Mouse (Mus musculus): ENCODE measurements around the gene Aftph. TPM values are rescaled to one million over a fixed set of nuclear protein-coding genes. Genes with fewer than 3 reads are reported as not detected.
A peak's percentile ranks its signal among the peaks of the same experiment; 100 is the strongest.

The Aftph gene
- total RNA-seq, 2 experiments from 2014 or later = 57.7 to 70.8 TPM

DNA sequence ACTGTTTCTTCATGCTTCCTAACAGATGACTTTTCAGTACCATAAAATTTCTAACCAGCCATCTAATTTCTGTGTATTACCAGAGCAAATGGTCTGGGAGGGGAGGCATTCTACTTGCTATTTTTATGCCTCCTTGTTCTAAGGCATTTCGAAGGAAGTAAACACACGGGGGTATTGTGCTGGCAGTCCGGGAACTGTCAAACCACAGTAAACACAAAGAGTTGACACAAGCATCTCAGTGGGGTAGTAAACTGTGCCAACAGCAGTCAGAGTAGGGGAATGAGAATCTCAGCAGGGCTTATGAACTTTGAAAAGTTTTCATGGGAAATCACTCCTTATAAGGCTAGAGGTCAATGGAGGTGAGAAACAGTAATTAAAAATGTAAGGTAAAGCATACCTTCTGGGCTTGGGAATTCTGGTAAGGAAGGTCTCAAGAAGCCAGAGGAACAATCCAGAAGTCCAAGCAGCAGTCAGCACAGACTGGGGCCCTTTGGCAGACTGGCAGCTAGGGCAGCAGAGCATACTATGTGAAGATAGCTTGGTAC lies 7.8 kb downstream of the Aftph start:
- ATAC-seq (replicated peaks; ENCODE audit: low FRiP score, poor library complexity, severe bottlenecking) = no peak

DNA sequence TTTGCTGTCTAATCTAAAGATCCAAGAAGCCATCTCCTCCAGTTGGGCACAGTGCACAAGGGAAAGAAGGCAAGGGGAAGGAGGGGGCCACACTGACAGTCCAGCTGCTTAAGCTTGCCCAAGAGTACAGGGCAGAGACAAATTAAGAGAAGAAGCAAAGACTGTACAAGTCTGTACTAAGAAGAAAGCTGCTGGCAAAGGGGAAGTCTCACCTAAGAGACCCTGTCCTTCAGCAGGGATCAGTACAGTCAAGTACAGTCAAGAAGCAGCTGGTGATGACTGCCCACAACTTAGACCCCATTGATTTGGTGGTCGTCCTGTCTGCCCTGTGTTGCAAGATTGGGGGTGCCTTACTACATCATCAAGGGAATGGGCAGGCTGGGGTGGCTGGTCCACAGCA lies 12.0 kb downstream of the Aftph start:
- ATAC-seq (replicated peaks; ENCODE audit: low FRiP score, poor library complexity, severe bottlenecking) = no peak

GRCm38 (mm10) chr11:20728044-20728443 lies 13.3 kb downstream of the Aftph start:
- ATAC-seq (replicated peaks; ENCODE audit: low FRiP score, poor library complexity, severe bottlenecking) = no peak

- no peak for ATAC-seq (replicated peaks; ENCODE audit: low FRiP score, poor library complexity, severe bottlenecking)
These were observed 17.8 kb downstream of the Aftph start for GRCm38 (mm10) chr11:20723572-20723971.

GRCm38 (mm10) chr11:20712068-20712671 lies 29.2 kb downstream of the Aftph start:
- no peak for ATAC-seq (replicated peaks; ENCODE audit: low FRiP score, poor library complexity, severe bottlenecking)

DNA sequence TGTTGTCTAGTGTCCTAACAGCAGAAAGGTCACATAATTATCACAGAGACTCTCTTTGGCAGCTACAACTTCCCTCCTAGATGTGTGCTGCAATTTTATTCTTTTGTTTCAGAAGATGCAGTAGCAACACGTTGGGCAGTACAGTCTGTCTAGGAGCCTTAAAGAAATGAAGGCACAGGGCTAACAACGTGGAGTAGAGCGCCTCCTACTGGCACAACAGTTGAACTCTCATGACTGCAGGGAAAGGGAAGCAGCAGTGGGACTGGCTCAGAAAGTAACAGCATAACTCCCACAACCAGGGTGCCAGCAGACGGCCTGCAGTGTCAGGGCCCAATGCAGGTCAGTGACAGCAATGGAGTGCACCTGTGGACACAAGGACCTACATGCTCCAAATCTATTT lies 50.4 kb downstream of the Aftph start:
- ATAC-seq (replicated peaks; ENCODE audit: low FRiP score, poor library complexity, severe bottlenecking) = peak; percentile 71; the same call in 1 of the 2 replicates

GRCm38 (mm10) chr11:20681679-20682078 lies 59.7 kb downstream of the Aftph start:
- no peak for ATAC-seq (replicated peaks; ENCODE audit: low FRiP score, poor library complexity, severe bottlenecking)

DNA sequence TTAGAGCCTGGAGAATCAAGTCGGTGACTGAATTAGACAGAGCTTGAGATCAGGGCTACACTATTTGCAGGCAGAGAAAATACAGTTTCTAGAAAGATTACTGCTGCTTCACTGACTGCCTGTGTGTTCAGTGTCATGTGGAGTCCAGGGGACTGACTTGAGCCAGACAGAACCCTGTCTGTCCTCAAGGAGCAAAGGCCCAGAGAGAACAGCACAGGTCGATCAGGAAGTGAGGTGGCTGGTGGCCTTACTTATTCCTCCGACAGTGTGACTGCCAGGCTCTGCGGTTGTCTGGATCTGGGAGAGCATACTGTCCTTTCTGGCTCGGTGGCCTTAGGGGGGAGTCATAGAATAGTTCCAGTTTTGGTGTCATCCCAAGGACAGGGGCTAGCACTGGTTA lies 60.6 kb downstream of the Aftph start:
- ATAC-seq (replicated peaks; ENCODE audit: low FRiP score, poor library complexity, severe bottlenecking) = no peak

DNA sequence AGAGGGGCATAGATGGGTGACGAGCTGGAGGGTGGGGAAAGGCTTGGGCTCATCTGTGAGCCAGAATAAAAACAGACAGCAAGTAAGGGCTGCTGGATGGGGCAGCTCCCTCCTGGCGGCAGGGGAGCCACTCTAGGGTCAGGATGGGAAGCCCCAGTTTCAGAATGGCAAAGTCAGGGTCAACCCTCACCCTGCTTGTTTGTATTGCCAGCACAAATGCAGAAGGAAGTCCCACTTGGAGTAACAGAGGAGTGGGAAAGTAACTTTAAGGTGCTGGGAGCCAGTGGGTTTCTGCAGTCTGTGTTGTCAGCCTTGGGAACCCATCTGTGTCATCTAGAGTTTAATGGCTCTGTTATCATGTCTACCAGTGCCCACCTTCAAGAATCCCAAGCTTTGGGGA lies 62.0 kb downstream of the Aftph start:
- no peak for ATAC-seq (replicated peaks; ENCODE audit: low FRiP score, poor library complexity, severe bottlenecking)

- ATAC-seq (replicated peaks; ENCODE audit: low FRiP score, poor library complexity, severe bottlenecking) = no peak
These were observed 68.9 kb downstream of the Aftph start for GRCm38 (mm10) chr11:20672513-20672912.

DNA sequence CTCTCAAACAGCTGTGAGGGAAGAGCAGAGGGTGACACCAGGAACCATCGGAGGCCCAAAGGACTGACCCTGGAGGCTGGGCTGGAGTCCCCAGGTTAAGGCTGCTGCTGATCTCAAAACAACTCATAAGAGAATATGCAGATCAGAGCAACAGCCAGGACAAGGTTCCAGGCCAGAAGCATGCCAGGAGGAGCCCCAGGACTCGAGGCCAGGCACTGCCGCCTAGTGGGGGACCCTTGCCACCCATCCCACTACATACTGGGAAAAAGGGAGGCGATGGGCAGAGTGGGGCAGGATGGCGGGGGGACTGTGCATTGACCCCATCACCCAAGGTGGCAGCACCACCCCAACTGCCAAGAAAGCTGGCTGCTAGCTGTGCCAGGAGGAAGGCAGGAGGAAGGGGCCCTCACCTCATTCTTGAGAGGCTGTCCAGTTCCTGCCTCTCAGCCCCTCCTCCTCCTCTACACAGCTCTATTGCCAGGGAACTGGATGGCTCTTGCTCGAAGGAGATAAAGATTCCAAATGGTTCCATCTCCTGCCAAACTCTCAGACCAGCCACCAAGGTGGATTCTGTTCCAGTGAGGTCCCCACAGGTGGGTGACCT lies 69.5 kb downstream of the Aftph start:
- ATAC-seq (replicated peaks; ENCODE audit: low FRiP score, poor library complexity, severe bottlenecking) = no peak

- ATAC-seq (replicated peaks; ENCODE audit: low FRiP score, poor library complexity, severe bottlenecking) = no peak
These were observed 76.5 kb downstream of the Aftph start for GRCm38 (mm10) chr11:20664878-20665277.

GRCm38 (mm10) chr11:20663580-20664198 lies 77.7 kb downstream of the Aftph start:
- ATAC-seq (replicated peaks; ENCODE audit: low FRiP score, poor library complexity, severe bottlenecking) = no peak

DNA sequence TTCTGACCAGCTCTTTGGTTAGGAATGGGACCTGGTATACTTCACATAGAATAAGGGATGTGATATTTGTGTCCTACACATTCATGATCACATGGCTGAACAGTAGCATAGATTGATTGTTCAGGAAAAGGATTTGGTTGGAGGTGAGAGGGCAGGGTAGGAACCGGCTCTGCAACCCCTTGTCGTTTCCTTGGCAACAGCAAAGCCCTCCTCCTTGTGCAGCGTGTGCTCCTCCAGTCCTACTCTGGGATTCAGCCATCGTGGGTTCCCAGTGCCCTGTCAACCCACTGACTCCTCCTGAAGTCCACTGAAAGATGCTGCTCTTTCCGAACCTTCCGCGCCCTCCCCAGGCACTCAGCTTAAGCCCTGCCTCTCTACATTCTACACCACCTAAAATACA lies 78.6 kb downstream of the Aftph start:
- ATAC-seq (replicated peaks; ENCODE audit: low FRiP score, poor library complexity, severe bottlenecking) = no peak

DNA sequence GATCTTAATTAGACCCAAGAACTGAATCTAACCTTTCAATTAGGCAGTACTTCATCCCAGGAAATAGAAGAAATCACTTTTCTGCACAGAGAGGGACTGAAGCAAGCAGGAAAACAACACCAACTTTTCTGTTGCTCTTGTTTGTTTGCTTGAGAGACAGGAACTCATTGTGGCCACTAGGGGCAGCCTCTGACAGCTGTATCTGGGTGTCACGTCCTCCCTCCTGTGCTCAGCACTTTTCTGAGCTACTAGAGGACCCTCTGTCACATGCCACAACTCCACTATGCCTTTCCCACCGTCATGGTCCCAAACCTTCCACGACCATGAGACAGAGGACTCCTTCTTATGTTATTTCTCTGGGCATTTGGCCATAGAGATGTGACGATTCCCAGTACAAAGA lies 79.7 kb downstream of the Aftph start:
- ATAC-seq (replicated peaks; ENCODE audit: low FRiP score, poor library complexity, severe bottlenecking) = peak; percentile 73

GRCm38 (mm10) chr11:20660111-20661097 lies 81.0 kb downstream of the Aftph start:
- no peak for ATAC-seq (replicated peaks; ENCODE audit: low FRiP score, poor library complexity, severe bottlenecking)

DNA sequence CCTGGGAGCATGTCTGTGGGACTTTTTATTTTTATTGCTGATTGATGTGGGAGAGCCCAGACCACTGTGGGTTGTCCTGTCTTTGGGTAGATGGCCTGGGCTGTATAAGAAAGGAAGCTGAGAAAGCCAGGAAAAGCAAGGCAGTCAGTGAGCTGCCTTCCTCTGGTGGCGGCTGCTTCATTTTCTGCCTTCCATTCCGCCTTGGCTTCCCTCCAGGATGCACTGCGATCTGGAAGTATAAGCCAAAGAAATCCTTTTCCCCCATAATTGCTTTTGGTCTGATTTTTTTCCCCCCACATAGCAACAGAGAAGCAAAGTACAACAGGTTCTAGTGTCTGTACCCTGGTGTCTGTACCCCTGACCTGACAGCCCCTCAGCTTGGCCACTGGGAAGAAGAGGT lies 82.3 kb downstream of the Aftph start:
- ATAC-seq (replicated peaks; ENCODE audit: low FRiP score, poor library complexity, severe bottlenecking) = no peak

DNA sequence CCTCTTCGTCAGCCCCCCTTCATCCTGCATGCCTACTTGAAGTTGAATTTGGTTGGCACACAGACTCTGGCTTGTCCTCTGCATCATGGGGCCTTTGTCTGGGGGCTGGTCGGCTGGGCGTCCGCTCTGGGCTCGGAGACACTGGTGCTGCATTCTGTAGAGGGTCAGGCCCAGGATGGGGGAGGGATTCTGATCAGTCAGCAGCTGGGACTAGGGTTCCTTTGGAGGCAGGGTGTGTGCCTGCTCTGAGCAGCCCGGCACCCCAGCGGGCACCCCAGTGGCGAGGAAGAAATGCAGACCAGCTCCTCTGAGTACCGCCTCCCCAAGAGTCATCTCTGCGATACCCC lies 84.7 kb downstream of the Aftph start:
- ATAC-seq (replicated peaks; ENCODE audit: low FRiP score, poor library complexity, severe bottlenecking) = no peak

DNA sequence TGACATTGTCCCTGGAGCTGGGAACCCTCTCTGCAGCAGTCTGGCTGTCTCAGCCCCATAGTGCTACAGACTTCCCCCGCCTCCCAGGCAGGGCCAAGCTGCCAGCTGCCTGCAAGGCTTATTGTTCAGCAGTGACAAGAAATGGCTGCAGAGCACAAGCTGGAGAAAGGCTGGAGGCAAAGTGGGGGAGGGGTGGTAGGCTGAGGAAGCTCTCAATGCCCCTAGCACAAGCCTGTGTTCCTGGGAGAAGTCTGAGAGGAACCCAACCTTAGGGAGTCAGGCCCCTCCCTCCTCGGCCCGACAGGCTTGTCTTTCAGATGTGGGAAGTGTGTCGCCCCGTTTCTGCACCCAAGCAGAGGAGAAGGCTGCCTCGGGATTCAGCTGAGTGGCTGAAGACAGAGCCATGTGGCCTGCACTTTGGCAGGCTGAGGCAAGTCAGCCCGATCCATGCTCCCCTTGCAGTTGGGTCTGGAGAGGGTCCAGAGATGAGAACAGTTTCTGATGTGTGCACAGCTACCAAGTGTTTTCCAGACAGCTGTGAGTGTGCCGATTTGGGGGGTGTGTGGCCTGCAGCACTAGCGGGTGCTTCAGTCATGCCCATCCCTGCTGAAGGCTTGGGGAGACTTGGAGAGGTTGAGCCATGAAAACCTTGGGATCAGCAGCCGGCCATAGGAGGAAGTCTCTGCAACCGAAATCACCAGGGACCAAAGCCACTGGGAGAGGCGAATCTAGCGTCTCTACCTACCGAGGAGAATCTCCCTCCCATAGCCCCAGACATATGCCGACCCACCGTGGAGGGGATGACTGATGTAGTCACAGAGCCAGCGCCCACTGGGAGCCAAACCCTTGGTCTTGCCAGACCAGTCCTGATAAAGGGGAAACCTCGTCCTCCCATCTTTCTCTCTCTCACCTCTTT lies 85.3 kb downstream of the Aftph start:
- no peak for ATAC-seq (replicated peaks; ENCODE audit: low FRiP score, poor library complexity, severe bottlenecking)

All from erythroid progenitor cell, adult 5-6 weeks (primary cell).